Mouse (Mus musculus) MEL (cell line): ENCODE measurements around the gene Elfn1. TPM values are rescaled to one million over a fixed set of nuclear protein-coding genes. Genes with fewer than 3 reads are reported as not detected.

Experiments used
- DNase-seq: peaks from one replicate; pipeline ENCODE4 v3.0.0; 2011; ENCODE audit warnings: low read depth, low spot score
- H3K27ac ChIP-seq: 2 replicates; pipeline ENCODE4 v1.5.1; 2012; ENCODE audit warnings: low read depth, mild to moderate bottlenecking, control low read depth, low read length, moderate library complexity; ENCODE audit not compliant: control insufficient read depth
- H3K27me3 ChIP-seq, 2 experiments: fragments of 150-350 bp in 1 of 2; sonication (generic) in 1 of 2; 2 replicates each; pipeline ENCODE4 v1.6.1; 2012; ENCODE audit warnings: low read length in 2 of 2, mild to moderate bottlenecking in 2 of 2, improper control_type of control experiment in 1 of 2, moderate library complexity in 1 of 2; ENCODE audit not compliant: insufficient read depth in 2 of 2, control insufficient read depth in 1 of 2
- H3K36me3 ChIP-seq, 2 experiments: 2 replicates each; pipeline ENCODE4 v1.6.1; 2012 to 2014; ENCODE audit warnings: low read length in 2 of 2, improper control_type of control experiment in 1 of 2, inconsistent platforms in 1 of 2, mild to moderate bottlenecking in 1 of 2; ENCODE audit not compliant: insufficient read depth in 2 of 2, control insufficient read depth in 1 of 2
- H3K4me1 ChIP-seq, 2 experiments: fragments of 150-350 bp in 1 of 2; sonication (generic) in 1 of 2; 2 replicates each; pipeline ENCODE4 v1.6.1; 2012; ENCODE audit warnings: low read length in 2 of 2, improper control_type of control experiment in 1 of 2, mild to moderate bottlenecking in 1 of 2; ENCODE audit not compliant: insufficient read depth in 2 of 2, control insufficient read depth in 1 of 2
- H3K4me3 ChIP-seq, 2 experiments: fragments of 150-350 bp in 1 of 2; sonication (generic) in 1 of 2; 2 replicates each; pipeline ENCODE4 v1.5.1; 2012; ENCODE audit warnings: low read depth in 2 of 2, low read length in 2 of 2, mild to moderate bottlenecking in 2 of 2, moderate library complexity in 2 of 2, control low read depth in 1 of 2, improper control_type of control experiment in 1 of 2; ENCODE audit not compliant: control insufficient read depth in 1 of 2, insufficient read depth in 1 of 2
- H3K79me2 ChIP-seq: 2 replicates; pipeline ENCODE4 v1.6.1; 2012; ENCODE audit warnings: mild to moderate bottlenecking, low read length, moderate library complexity; ENCODE audit not compliant: control insufficient read depth, poor library complexity, insufficient read depth
- H3K9ac ChIP-seq: 2 replicates; pipeline ENCODE4 v1.6.1; 2012; ENCODE audit warnings: low read depth, mild to moderate bottlenecking, control low read depth, low read length, moderate library complexity; ENCODE audit not compliant: control insufficient read depth, poor library complexity, severe bottlenecking
- H3K9me3 ChIP-seq: fragments of 150-350 bp; sonication (generic); replicated peaks from 2 replicates; pipeline ENCODE4 v1.6.1; 2012; ENCODE audit warnings: mild to moderate bottlenecking, low read length, improper control_type of control experiment, moderate library complexity; ENCODE audit not compliant: insufficient read depth
- CHD1 ChIP-seq: IDR thresholded peaks from 2 replicates; pipeline ENCODE4 v1.6.1; 2012; ENCODE audit warnings: low read depth, mild to moderate bottlenecking, inconsistent platforms, low read length, improper control_type of control experiment
- CHD2 ChIP-seq: IDR thresholded peaks from 2 replicates; pipeline ENCODE4 v1.6.1; 2011; ENCODE audit warnings: low read length, improper control_type of control experiment
- CTCF ChIP-seq, 3 experiments: IDR thresholded peaks in 2 of 3; conservative IDR thresholded peaks in 1 of 3; 2 replicates each; pipeline ENCODE4 v1.5.1; 2011 to 2012; ENCODE audit warnings: low read length in 3 of 3, low read depth in 2 of 3, mild to moderate bottlenecking in 2 of 3, improper control_type of control experiment in 1 of 3, inconsistent platforms in 1 of 3, mixed read lengths in 1 of 3, moderate library complexity in 1 of 3; ENCODE audit not compliant: control insufficient read depth in 1 of 3, insufficient read depth in 1 of 3, poor library complexity in 1 of 3, severe bottlenecking in 1 of 3
- E2F4 ChIP-seq: IDR thresholded peaks from 2 replicates; pipeline ENCODE4 v1.6.1; 2011; ENCODE audit warnings: low read depth, low read length, improper control_type of control experiment, borderline replicate concordance
- ELF1 ChIP-seq: IDR thresholded peaks from 2 replicates; pipeline ENCODE4 v1.6.1; 2014; ENCODE audit warnings: low read depth, mild to moderate bottlenecking, inconsistent platforms, low read length, improper control_type of control experiment, moderate library complexity
- EP300 ChIP-seq, 2 experiments: IDR thresholded peaks; 2 replicates each; pipeline ENCODE4 v1.6.1; 2011; ENCODE audit warnings: improper control_type of control experiment in 2 of 2, low read length in 2 of 2, low read depth in 1 of 2, mild to moderate bottlenecking in 1 of 2
- ETS1 ChIP-seq: IDR thresholded peaks from 2 replicates; pipeline ENCODE4 v1.6.1; 2012; ENCODE audit warnings: low read depth, mild to moderate bottlenecking, inconsistent platforms, low read length, improper control_type of control experiment, moderate library complexity
- GABPA ChIP-seq: IDR thresholded peaks from 2 replicates; pipeline ENCODE4 v1.6.1; 2012; ENCODE audit warnings: low read depth, mild to moderate bottlenecking, inconsistent platforms, low read length, improper control_type of control experiment, moderate library complexity
- GATA1 ChIP-seq: IDR thresholded peaks from 2 replicates; pipeline ENCODE4 v1.6.1; 2011; ENCODE audit warnings: low read depth, low read length, improper control_type of control experiment
- HCFC1 ChIP-seq: IDR thresholded peaks from 2 replicates; pipeline ENCODE4 v1.6.1; 2012; ENCODE audit warnings: low read depth, mild to moderate bottlenecking, inconsistent platforms, low read length, improper control_type of control experiment, moderate library complexity
- JUND ChIP-seq: IDR thresholded peaks from 2 replicates; pipeline ENCODE4 v1.6.1; 2011; ENCODE audit warnings: low read depth, mild to moderate bottlenecking, improper control_type of control experiment, low read length
- MAZ ChIP-seq: IDR thresholded peaks from 2 replicates; pipeline ENCODE4 v1.6.1; 2012; ENCODE audit warnings: low read depth, mild to moderate bottlenecking, inconsistent platforms, low read length, improper control_type of control experiment
- MEF2A ChIP-seq: IDR thresholded peaks from 2 replicates; pipeline ENCODE4 v1.6.1; 2014; ENCODE audit warnings: low read depth, mild to moderate bottlenecking, inconsistent platforms, low read length, improper control_type of control experiment; ENCODE audit not compliant: poor library complexity, insufficient replicate concordance, severe bottlenecking; ENCODE audit errors: extremely low read depth
- MYC ChIP-seq: IDR thresholded peaks from 2 replicates; pipeline ENCODE4 v1.6.1; 2011; ENCODE audit warnings: low read depth, mild to moderate bottlenecking, low read length, improper control_type of control experiment, moderate library complexity
- POLR2A ChIP-seq, 2 experiments: IDR thresholded peaks; 2 replicates each; pipeline ENCODE4 v1.6.1; 2011 to 2012; ENCODE audit warnings: low read length in 2 of 2, mild to moderate bottlenecking in 2 of 2, control low read depth in 1 of 2, improper control_type of control experiment in 1 of 2, low read depth in 1 of 2, moderate library complexity in 1 of 2; ENCODE audit not compliant: control insufficient read depth in 1 of 2, insufficient read depth in 1 of 2, poor library complexity in 1 of 2
- POLR2AphosphoS2 ChIP-seq: IDR thresholded peaks from 2 replicates; pipeline ENCODE4 v1.6.1; 2011; ENCODE audit warnings: low read length, improper control_type of control experiment
- POLR2AphosphoS5 ChIP-seq: IDR thresholded peaks from 2 replicates; pipeline ENCODE4 v1.6.1; 2012; ENCODE audit warnings: low read depth, borderline replicate concordance, mild to moderate bottlenecking, inconsistent platforms, low read length, moderate library complexity, mixed read lengths
- TBP ChIP-seq: IDR thresholded peaks from 2 replicates; pipeline ENCODE4 v1.8.0; 2011; ENCODE audit warnings: low read depth, low read length, improper control_type of control experiment
- TCF12 ChIP-seq: IDR thresholded peaks from 2 replicates; pipeline ENCODE4 v1.6.1; 2014; ENCODE audit warnings: low read depth, mild to moderate bottlenecking, inconsistent platforms, low read length, improper control_type of control experiment, moderate library complexity
- UBTF ChIP-seq: IDR thresholded peaks from 2 replicates; pipeline ENCODE4 v1.6.1; 2012; ENCODE audit warnings: low read depth, mild to moderate bottlenecking, inconsistent platforms, low read length, improper control_type of control experiment, moderate library complexity, borderline replicate concordance; ENCODE audit not compliant: insufficient read depth
- USF1 ChIP-seq: IDR thresholded peaks from 2 replicates; pipeline ENCODE4 v1.6.1; 2014; ENCODE audit warnings: low read depth, mild to moderate bottlenecking, inconsistent platforms, low read length, improper control_type of control experiment, moderate library complexity
- USF2 ChIP-seq, 2 experiments: IDR thresholded peaks; 2 replicates each; pipeline ENCODE4 v1.6.1; 2011 to 2012; ENCODE audit warnings: improper control_type of control experiment in 2 of 2, low read length in 2 of 2, borderline replicate concordance in 1 of 2, inconsistent platforms in 1 of 2, low read depth in 1 of 2, mild to moderate bottlenecking in 1 of 2; ENCODE audit not compliant: insufficient read depth in 1 of 2
- ZKSCAN1 ChIP-seq: IDR thresholded peaks from 2 replicates; pipeline ENCODE4 v1.6.1; 2012; ENCODE audit warnings: low read depth, mild to moderate bottlenecking, inconsistent platforms, low read length, improper control_type of control experiment, moderate library complexity
- ZMIZ1 ChIP-seq: IDR thresholded peaks from 2 replicates; pipeline ENCODE4 v1.6.1; 2012; ENCODE audit warnings: low read depth, mild to moderate bottlenecking, inconsistent platforms, low read length, improper control_type of control experiment, moderate library complexity
- ZNF384 ChIP-seq: IDR thresholded peaks from 2 replicates; pipeline ENCODE4 v1.6.1; 2012; ENCODE audit warnings: low read depth, mild to moderate bottlenecking, inconsistent platforms, low read length, improper control_type of control experiment
- polyA plus RNA-seq, 2 experiments: library from polyadenylated mRNA; stranded (reverse) in 1 of 2; unstranded in 1 of 2; fragments of >175 nt in 1 of 2; fragments of >200 nt in 1 of 2; gene quantifications; 2 replicates each; pipeline versions ENCODE4 v1.2.1 to v1.2.4; 2012; ENCODE audit warnings: low replicate concordance in 2 of 2, low read depth in 1 of 2; ENCODE audit not compliant: insufficient read length in 2 of 2, insufficient read depth in 1 of 2, missing spikeins in 1 of 2
- total RNA-seq: library from RNA; depleted of rRNA; stranded (reverse); fragments of 300-350 nt; gene quantifications from 2 replicates; pipeline ENCODE4 v1.2.3, GENCODE M21; 2012

The Elfn1 gene
- total and polyA plus RNA-seq, 3 experiments, result 0.08 TPM; not detected in 2

DNA sequence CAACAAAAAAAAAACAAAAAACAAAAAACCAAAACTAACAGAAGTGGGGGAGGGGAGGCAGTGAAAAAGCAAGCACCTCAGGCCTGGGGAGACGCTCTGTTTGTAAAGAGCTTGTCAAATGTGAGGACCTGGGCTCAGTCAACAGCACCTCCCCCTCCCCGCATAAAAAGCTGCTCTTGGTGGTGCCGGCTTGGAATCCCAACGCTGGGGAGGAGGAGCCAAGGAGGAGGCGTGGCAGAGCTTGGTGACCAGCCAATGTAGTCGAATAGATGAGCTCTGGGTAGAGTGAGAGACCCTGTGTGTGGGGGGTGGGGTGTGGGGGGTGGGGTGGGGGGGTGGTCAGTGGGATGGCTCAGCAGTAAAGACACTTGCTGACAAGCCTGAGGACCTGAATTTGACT, 91.2 kb downstream of the Elfn1 start:
- Histone ChIP-seq H3K9me3 (no peaks in the 10 kb centered on the region), H3K4me1 (no peaks in the 10 kb centered on the region), H3K36me3 (no peaks in the 10 kb centered on the region), H3K79me2 (no peaks in the 10 kb centered on the region), H3K27ac (no peak overlapping the region), H3K27me3 (no peaks in the 10 kb centered on the region), H3K4me3 (no peak overlapping the region), H3K9ac (no peak overlapping the region)
- TF ChIP-seq MYC (no peak), USF2 (IDR thresholded peaks at IDR 0.05; ENCODE audit: borderline replicate concordance in 1 of 2, insufficient read depth in 1 of 2, low read depth in 1 of 2, low read length in 2 of 2) (no peak), MAZ (no peak), CHD2 (no peak), CHD1 (no peak), ZMIZ1 (no peak), EP300 (IDR thresholded peaks at IDR 0.05; ENCODE audit: low read depth in 1 of 2, low read length in 2 of 2) (no peak), E2F4 (no peak), TCF12 (no peak), ZKSCAN1 (no peak), POLR2A (IDR thresholded peaks at IDR 0.05; ENCODE audit: control insufficient read depth in 1 of 2, insufficient read depth in 1 of 2, low read depth in 1 of 2, low read length in 2 of 2, poor library complexity in 1 of 2) (no peak), JUND (no peak), USF1 (no peak), GATA1 (no peak), ZNF384 (no peak), MEF2A (no peak), ELF1 (no peak), TBP (no peak), POLR2AphosphoS5 (no peak), CTCF (IDR thresholded peaks at IDR 0.05 in 2 of 3, conservative IDR thresholded peaks at IDR 0.05 in 1 of 3; ENCODE audit: control insufficient read depth in 1 of 3, insufficient read depth in 1 of 3, low read depth in 2 of 3, low read length in 3 of 3, poor library complexity in 1 of 3, severe bottlenecking in 1 of 3) (no peak)
- DNase-seq, result no peak

GRCm38 (mm10) chr5:140002541-140002940, 94.8 kb downstream of the Elfn1 start:
- TF ChIP-seq UBTF (no peak), CTCF (IDR thresholded peaks at IDR 0.05 in 2 of 3, conservative IDR thresholded peaks at IDR 0.05 in 1 of 3; ENCODE audit: control insufficient read depth in 1 of 3, insufficient read depth in 1 of 3, low read depth in 2 of 3, low read length in 3 of 3, poor library complexity in 1 of 3, severe bottlenecking in 1 of 3) (no peak), POLR2A (IDR thresholded peaks at IDR 0.05; ENCODE audit: control insufficient read depth in 1 of 2, insufficient read depth in 1 of 2, low read depth in 1 of 2, low read length in 2 of 2, poor library complexity in 1 of 2) (no peak), HCFC1 (no peak), ELF1 (no peak), ETS1 (no peak), TCF12 (no peak), POLR2AphosphoS2 (no peak), GABPA (no peak)
- Histone ChIP-seq H3K27me3 (no peaks in the 10 kb centered on the region), H3K9me3 (no peaks in the 10 kb centered on the region), H3K27ac (no peak overlapping the region), H3K79me2 (no peaks in the 10 kb centered on the region), H3K36me3 (no peaks in the 10 kb centered on the region), H3K4me1 (no peaks in the 10 kb centered on the region), H3K4me3 (no peak overlapping the region), H3K9ac (no peak overlapping the region)
- no peak for DNase-seq
